Mouse (Mus musculus) stomach, postnatal 0 days (tissue): ENCODE data around the gene Celf1. TPM values are rescaled to one million over a fixed set of nuclear protein-coding genes. Genes with fewer than 3 reads are reported as not detected.

Experiments
- ATAC-seq: fragments of 200-750 bp; cut with Nextera tagmentation; 2 replicates; pipeline ENCODE4 v1.8.0; 2017; ENCODE audit not compliant: low FRiP score, low TSS enrichment
- DNase-seq: peaks from one replicate; pipeline ENCODE4 v3.0.0-alpha.2; 2016; ENCODE audit warnings: low spot score
- H3K27ac ChIP-seq: fragments of 300-500 bp; sonication (generic); replicated peaks from 2 replicates; pipeline ENCODE4 v1.5.1; 2014; ENCODE audit warnings: mild to moderate bottlenecking, control low read depth
- H3K27me3 ChIP-seq: fragments of 300-500 bp; sonication (generic); 2 replicates; pipeline ENCODE4 v1.6.1; 2014; ENCODE audit warnings: low read length; ENCODE audit not compliant: control insufficient read depth, insufficient read depth
- H3K36me3 ChIP-seq: fragments of 300-500 bp; sonication (generic); 2 replicates; pipeline ENCODE4 v1.6.1; 2014; ENCODE audit warnings: low read length, mixed read lengths; ENCODE audit not compliant: control insufficient read depth, insufficient read depth
- H3K4me1 ChIP-seq: fragments of 300-500 bp; sonication (generic); replicated peaks from 2 replicates; pipeline ENCODE4 v1.6.1; 2014; ENCODE audit warnings: antibody characterized with exemption; ENCODE audit not compliant: control insufficient read depth, insufficient read depth
- H3K4me2 ChIP-seq: fragments of 300-500 bp; sonication (generic); replicated peaks from 2 replicates; pipeline ENCODE4 v1.6.1; 2014; ENCODE audit warnings: low read depth, mild to moderate bottlenecking, control low read depth, moderate library complexity
- H3K4me3 ChIP-seq: fragments of 300-500 bp; sonication (generic); 2 replicates; pipeline ENCODE4 v1.5.1; 2014; ENCODE audit warnings: low read depth, low read length, control low read depth
- H3K9ac ChIP-seq: fragments of 300-500 bp; sonication (generic); 2 replicates; pipeline ENCODE4 v1.6.1; 2014; ENCODE audit warnings: mild to moderate bottlenecking, low read length, control low read depth, mixed read lengths
- H3K9me3 ChIP-seq: fragments of 300-500 bp; sonication (generic); 2 replicates; pipeline ENCODE4 v1.6.1; 2016; ENCODE audit warnings: low read length; ENCODE audit not compliant: control insufficient read depth
- CTCF ChIP-seq: IDR thresholded peaks from 2 replicates; pipeline ENCODE4 v1.5.1; 2016; ENCODE audit warnings: antibody characterized with exemption, low read depth, mild to moderate bottlenecking, moderate library complexity
- EP300 ChIP-seq: optimal IDR thresholded peaks from 2 replicates; pipeline ENCODE3; 2016; ENCODE audit warnings: antibody characterized with exemption
- WGBS: fragments of 180-500 bp; shearing (Covaris S2); extraction: QIAGEN DNeasy Blood & Tissue Kit; methylation state at CpG from one replicate; pipeline ENCODE4 v1.1.7; 2014; 5-methylcytosine and 5-hydroxymethylcytosine counted together
- polyA plus RNA-seq: library from polyadenylated mRNA; unstranded; fragments of >200 nt; fragmentation: Nextera tagmentation; extraction: Ambion mirVana; gene quantifications from 2 replicates; pipeline ENCODE4 v1.2.1, GENCODE M21; 2015

The Celf1 gene
- polyA plus RNA-seq, 1 experiment from 2014 or later, result 33.7 TPM

GRCm38 (mm10) chr2:91053181-91053933 is 113.2 kb downstream of the Celf1 start:
- Histone ChIP-seq H3K4me2 (peak overlapping the region; percentile 81), H3K4me3 (peak overlapping the region; percentile 83), H3K9ac (peak overlapping the region; percentile 85; the same call in 1 of the 2 replicates), H3K36me3 (peaks cover 17% of the 10 kb centered on the region), H3K27me3 (no peaks in the 10 kb centered on the region), H3K4me1 (0 out of 2 replicates have a peak, but pooled peaks cover 5% of the 10 kb centered on the region), H3K27ac (no peak overlapping the region; the same call in 1 of the 2 replicates), H3K9me3 (no peaks in the 10 kb centered on the region)
- no peak for DNase-seq
- no peak; the same call in 1 of the 2 replicates for ATAC-seq
- TF ChIP-seq EP300 (no peak), CTCF (no peak)
- 2% methylated on average over 6 of the region's 6 CpGs for WGBS

GRCm38 (mm10) chr2:91053934-91054382 is 113.8 kb downstream of the Celf1 start, which contains the start of gene Psmc3:
Psmc3 (plus strand) TSS chr2:91054009.
- Histone ChIP-seq H3K4me2 (peak within 1 kb of the TSS; percentile 81), H3K4me3 (peak within 1 kb of the TSS; percentile 83), H3K9me3 (no peaks in the 10 kb centered on the region), H3K27ac (peak within 1 kb of the TSS; percentile 89), H3K4me1 (0 out of 2 replicates have a peak, but pooled peaks cover 5% of the 10 kb centered on the region), H3K9ac (peak within 1 kb of the TSS; percentile 85), H3K36me3 (peaks cover 19% of the 10 kb centered on the region), H3K27me3 (no peaks in the 10 kb centered on the region)
- TF ChIP-seq EP300 (no peak), CTCF (no peak)
- DNase-seq (peak; percentile 98), ATAC-seq (peak; percentile 98)
- WGBS, result under 1% methylated on average over 40 of the region's 40 CpGs

- peaks cover 35% of the 10 kb centered on the region for H3K36me3 ChIP-seq
- ATAC-seq (no peak), DNase-seq (no peak)
- no peak for TF ChIP-seq CTCF
- no peak for TF ChIP-seq EP300
- no peak overlapping the region for H3K4me2 ChIP-seq
- H3K4me1 ChIP-seq, result 0 out of 2 replicates have a peak, but pooled peaks cover 5% of the 10 kb centered on the region
- WGBS, result 93% methylated on average over 5 of the region's 5 CpGs
- H3K9me3 ChIP-seq, result no peaks in the 10 kb centered on the region
- H3K9ac ChIP-seq, result no peak overlapping the region
- H3K27ac ChIP-seq, result no peak overlapping the region
- H3K4me3 ChIP-seq, result no peak overlapping the region
- no peaks in the 10 kb centered on the region for H3K27me3 ChIP-seq
These were observed 118.3 kb downstream of the Celf1 start for GRCm38 (mm10) chr2:91058435-91058834.

GRCm38 (mm10) chr2:91059376-91059775 is 119.2 kb downstream of the Celf1 start:
- Histone ChIP-seq H3K36me3 (peaks cover 39% of the 10 kb centered on the region), H3K27me3 (no peaks in the 10 kb centered on the region), H3K27ac (no peak overlapping the region), H3K4me2 (no peak overlapping the region), H3K4me1 (0 out of 2 replicates have a peak, but pooled peaks cover 5% of the 10 kb centered on the region), H3K4me3 (no peak overlapping the region), H3K9me3 (no peaks in the 10 kb centered on the region), H3K9ac (no peak overlapping the region)
- 97% methylated on average over 2 of the region's 2 CpGs for WGBS
- ATAC-seq, result no peak
- TF ChIP-seq CTCF (no peak), EP300 (no peak)
- no peak for DNase-seq

- ATAC-seq, result peak; percentile 14; the same call in 1 of the 2 replicates
- TF ChIP-seq EP300, result no peak
- TF ChIP-seq CTCF, result peak; percentile 83
- DNase-seq, result peak; percentile 40
- H3K4me1 ChIP-seq, result no peaks in the 10 kb centered on the region
- 0 out of 2 replicates have a peak overlapping the region, but pooled peaks have one; percentile 18 for H3K27ac ChIP-seq
- peaks cover 40% of the 10 kb centered on the region for H3K36me3 ChIP-seq
- H3K4me2 ChIP-seq, result no peak overlapping the region
- WGBS, result 78% methylated on average over 10 of the region's 10 CpGs
- H3K9me3 ChIP-seq, result no peaks in the 10 kb centered on the region
- H3K27me3 ChIP-seq, result no peaks in the 10 kb centered on the region
- no peak overlapping the region for H3K4me3 ChIP-seq
- H3K9ac ChIP-seq, result no peak overlapping the region
These were observed 120.6 kb downstream of the Celf1 start for GRCm38 (mm10) chr2:91060544-91061355.
